Mouse (Mus musculus): ENCODE results near the gene Vps52. TPM values are rescaled to one million over a fixed set of nuclear protein-coding genes. Genes with fewer than 3 reads are reported as not detected.
A peak's percentile ranks its signal among the peaks of the same experiment; 100 is the strongest.

The Vps52 gene
- polyA plus RNA-seq, 1 experiment from 2014 or later = 49.1 TPM

- Histone ChIP-seq H3K27ac (ENCODE audit: low read depth, low read length) (no peak overlapping the region), H3K4me3 (ENCODE audit: low read depth, low read length) (no peak overlapping the region), H3K9ac (ENCODE audit: low read depth, low read length) (no peak overlapping the region), H3K9me3 (ENCODE audit: control insufficient read depth, low read length) (no peaks in the 10 kb centered on the region), H3K4me1 (replicated peaks; ENCODE audit: control insufficient read depth, insufficient read depth, low read length) (no peaks in the 10 kb centered on the region), H3K36me3 (ENCODE audit: control insufficient read depth, insufficient read depth, low read length) (peaks cover 41% of the 10 kb centered on the region), H3K27me3 (replicated peaks; ENCODE audit: control insufficient read depth, insufficient read depth, low read length) (no peaks in the 10 kb centered on the region), H3K4me2 (no peak overlapping the region)
- no peak for ATAC-seq (replicated peaks; ENCODE audit: low FRiP score)
- 90% methylated on average over 7 of the region's 7 CpGs for WGBS
- DNase-seq (ENCODE audit: low spot score) = no peak
Measured at GRCm38 (mm10) chr17:33962876-33963275, 7.3 kb downstream of the Vps52 start.

DNA sequence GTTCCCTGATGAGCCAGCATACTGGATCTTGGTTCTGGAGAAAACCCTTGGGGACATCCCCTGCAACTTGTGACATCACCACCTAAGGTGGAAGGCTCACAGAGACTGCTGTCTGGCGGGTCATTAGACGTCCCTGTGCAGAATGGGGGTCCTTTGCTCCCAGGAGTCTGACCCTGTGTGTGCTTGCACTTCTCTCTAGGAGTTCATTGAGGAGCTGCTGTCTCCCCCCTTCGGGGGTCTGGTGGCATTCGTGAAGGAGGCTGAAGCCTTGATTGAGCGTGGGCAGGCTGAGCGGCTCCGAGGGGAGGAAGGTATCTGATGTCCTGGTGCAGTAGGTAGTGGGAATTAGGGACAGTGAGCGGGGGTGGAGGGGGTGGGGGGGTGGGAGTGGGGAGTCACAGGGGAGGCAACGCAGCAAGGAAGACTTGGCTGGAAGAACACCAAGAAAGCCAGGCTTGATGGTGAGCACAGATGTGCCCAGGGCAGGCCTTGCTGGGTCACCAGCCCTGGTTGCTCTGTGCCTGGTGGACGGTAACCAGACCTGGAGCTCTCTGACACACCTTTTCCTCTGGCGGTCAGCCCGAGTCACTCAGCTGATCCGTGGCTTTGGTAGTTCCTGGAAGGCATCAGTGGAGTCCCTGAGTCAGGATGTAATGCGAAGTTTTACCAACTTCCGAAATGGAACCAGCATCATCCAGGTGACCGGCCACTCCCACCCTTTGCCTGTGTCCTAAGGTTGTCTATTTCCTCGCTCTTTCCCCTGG lies 9.7 kb downstream of the Vps52 start:
- ATAC-seq (replicated peaks; ENCODE audit: low FRiP score) = no peak
- H3K27me3 ChIP-seq (replicated peaks; ENCODE audit: control insufficient read depth, insufficient read depth, low read length) = no peaks in the 10 kb centered on the region
- H3K9ac ChIP-seq (ENCODE audit: low read depth, low read length) = no peak overlapping the region
- H3K9me3 ChIP-seq (ENCODE audit: control insufficient read depth, low read length) = no peaks in the 10 kb centered on the region
- no peak overlapping the region for H3K4me3 ChIP-seq (ENCODE audit: low read depth, low read length)
- peaks cover 24% of the 10 kb centered on the region; the same call in 1 of the 2 replicates for H3K36me3 ChIP-seq (ENCODE audit: control insufficient read depth, insufficient read depth, low read length)
- no peak overlapping the region for H3K27ac ChIP-seq (ENCODE audit: low read depth, low read length)
- H3K4me2 ChIP-seq = no peak overlapping the region
- H3K4me1 ChIP-seq (replicated peaks; ENCODE audit: control insufficient read depth, insufficient read depth, low read length) = no peaks in the 10 kb centered on the region
- WGBS = 90% methylated on average over 17 of the region's 17 CpGs
- no peak for DNase-seq (ENCODE audit: low spot score)

DNA sequence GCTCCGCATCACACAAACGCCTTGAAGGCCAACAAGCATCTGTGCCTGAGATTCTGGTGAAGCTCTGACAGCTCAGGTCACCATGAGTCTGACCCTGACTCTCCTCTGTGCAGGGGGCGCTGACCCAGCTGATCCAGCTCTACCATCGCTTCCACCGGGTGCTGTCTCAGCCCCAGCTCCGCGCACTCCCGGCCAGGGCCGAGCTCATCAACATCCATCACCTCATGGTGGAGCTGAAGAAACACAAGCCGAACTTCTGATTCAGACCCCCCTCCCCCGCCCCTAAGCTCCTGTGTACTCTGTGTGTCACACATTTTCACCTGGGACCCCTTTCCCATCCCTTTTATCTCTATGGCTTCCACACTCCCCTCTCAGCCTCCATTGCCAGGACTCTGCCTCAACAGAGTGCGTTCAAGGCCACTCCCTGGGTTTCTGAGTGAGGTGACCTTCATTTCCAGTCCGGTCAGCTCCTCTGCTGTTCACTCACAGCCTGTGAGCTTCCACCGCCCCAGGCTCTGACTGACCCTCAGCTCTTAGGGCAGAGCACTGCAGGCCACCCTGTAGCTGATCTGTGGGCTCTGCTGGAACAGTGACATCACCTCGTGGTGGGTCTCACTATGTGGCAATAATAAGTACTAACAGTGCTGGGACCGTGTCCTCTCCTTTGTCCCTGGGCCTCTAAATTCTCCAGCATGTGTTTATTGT lies 10.4 kb downstream of the Vps52 start:
- H3K36me3 ChIP-seq (ENCODE audit: control insufficient read depth, insufficient read depth, low read length) = peaks cover 19% of the 10 kb centered on the region; the same call in 1 of the 2 replicates
- WGBS = 87% methylated on average over 16 of the region's 16 CpGs
- no peak for DNase-seq (ENCODE audit: low spot score)

GRCm38 (mm10) chr17:33968489-33968888 lies 12.9 kb downstream of the Vps52 start:
- H3K4me1 ChIP-seq (replicated peaks; ENCODE audit: control insufficient read depth, insufficient read depth, low read length) = no peaks in the 10 kb centered on the region
- ATAC-seq (replicated peaks; ENCODE audit: low FRiP score) (peak; percentile 70), DNase-seq (ENCODE audit: low spot score) (peak; percentile 78)
- no peaks in the 10 kb centered on the region for H3K27me3 ChIP-seq (replicated peaks; ENCODE audit: control insufficient read depth, insufficient read depth, low read length)
- H3K4me2 ChIP-seq = peak overlapping the region; percentile 28
- no peak overlapping the region for H3K9ac ChIP-seq (ENCODE audit: low read depth, low read length)
- H3K4me3 ChIP-seq (ENCODE audit: low read depth, low read length) = no peak overlapping the region
- WGBS = 2% methylated on average over 9 of the region's 9 CpGs
- peaks cover 9% of the 10 kb centered on the region; the same call in 1 of the 2 replicates for H3K36me3 ChIP-seq (ENCODE audit: control insufficient read depth, insufficient read depth, low read length)
- no peaks in the 10 kb centered on the region for H3K9me3 ChIP-seq (ENCODE audit: control insufficient read depth, low read length)
- H3K27ac ChIP-seq (ENCODE audit: low read depth, low read length) = no peak overlapping the region

More for the DNA sequence above, 10.4 kb downstream of the Vps52 start:
- no peak for ATAC-seq (replicated peaks; ENCODE audit: low FRiP score)
- Histone ChIP-seq H3K9ac (ENCODE audit: low read depth, low read length) (no peak overlapping the region), H3K4me1 (replicated peaks; ENCODE audit: control insufficient read depth, insufficient read depth, low read length) (no peaks in the 10 kb centered on the region), H3K27ac (ENCODE audit: low read depth, low read length) (no peak overlapping the region), H3K27me3 (replicated peaks; ENCODE audit: control insufficient read depth, insufficient read depth, low read length) (no peaks in the 10 kb centered on the region), H3K9me3 (ENCODE audit: control insufficient read depth, low read length) (no peaks in the 10 kb centered on the region), H3K4me3 (ENCODE audit: low read depth, low read length) (no peak overlapping the region), H3K4me2 (no peak overlapping the region)

GRCm38 (mm10) chr17:33968927-33969326 lies 13.3 kb downstream of the Vps52 start:
- no peaks in the 10 kb centered on the region for H3K4me1 ChIP-seq (replicated peaks; ENCODE audit: control insufficient read depth, insufficient read depth, low read length)
- H3K36me3 ChIP-seq (ENCODE audit: control insufficient read depth, insufficient read depth, low read length) = peaks cover 6% of the 10 kb centered on the region; the same call in 1 of the 2 replicates
- H3K4me3 ChIP-seq (ENCODE audit: low read depth, low read length) = no peak overlapping the region
- no peak overlapping the region for H3K9ac ChIP-seq (ENCODE audit: low read depth, low read length)
- WGBS = 29% methylated on average over 5 of the region's 5 CpGs
- no peak for DNase-seq (ENCODE audit: low spot score)
- H3K27me3 ChIP-seq (replicated peaks; ENCODE audit: control insufficient read depth, insufficient read depth, low read length) = no peaks in the 10 kb centered on the region
- H3K9me3 ChIP-seq (ENCODE audit: control insufficient read depth, low read length) = no peaks in the 10 kb centered on the region
- ATAC-seq (replicated peaks; ENCODE audit: low FRiP score) = peak; percentile 69
- no peak overlapping the region for H3K27ac ChIP-seq (ENCODE audit: low read depth, low read length)
- H3K4me2 ChIP-seq = peak overlapping the region; percentile 28

- Histone ChIP-seq H3K4me3 (ENCODE audit: low read depth, low read length) (no peak overlapping the region), H3K27me3 (replicated peaks; ENCODE audit: control insufficient read depth, insufficient read depth, low read length) (no peaks in the 10 kb centered on the region), H3K36me3 (ENCODE audit: control insufficient read depth, insufficient read depth, low read length) (peaks cover 5% of the 10 kb centered on the region; the same call in 1 of the 2 replicates), H3K9ac (ENCODE audit: low read depth, low read length) (no peak overlapping the region), H3K4me2 (no peak overlapping the region), H3K27ac (ENCODE audit: low read depth, low read length) (no peak overlapping the region), H3K4me1 (replicated peaks; ENCODE audit: control insufficient read depth, insufficient read depth, low read length) (no peaks in the 10 kb centered on the region), H3K9me3 (ENCODE audit: control insufficient read depth, low read length) (no peaks in the 10 kb centered on the region)
- DNase-seq (ENCODE audit: low spot score) (no peak), ATAC-seq (replicated peaks; ENCODE audit: low FRiP score) (no peak)
- 68% methylated on average over 4 of the region's 4 CpGs for WGBS
Measured at GRCm38 (mm10) chr17:33969394-33969793, 13.8 kb downstream of the Vps52 start.

DNA sequence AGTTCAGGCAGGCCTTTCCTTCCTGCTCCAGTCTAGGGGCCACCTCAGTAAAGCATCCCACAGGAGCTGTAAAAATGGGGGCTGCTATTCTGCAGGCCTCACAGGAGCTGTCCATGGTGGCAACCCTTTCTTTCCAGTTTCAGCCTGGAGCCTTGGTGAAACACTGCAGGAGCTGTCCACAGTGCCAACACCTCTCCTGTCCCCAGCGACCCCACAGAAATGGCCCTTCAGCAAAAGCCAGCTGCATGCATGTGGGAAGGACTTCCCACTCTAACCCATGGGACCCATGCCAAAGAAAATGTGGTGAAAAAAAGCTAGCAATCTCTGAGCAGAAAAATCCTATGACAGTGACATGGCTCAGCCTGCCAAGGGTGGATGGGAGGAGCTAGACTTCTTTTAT lies 17.1 kb downstream of the Vps52 start:
- Histone ChIP-seq H3K27ac (ENCODE audit: low read depth, low read length) (no peak overlapping the region), H3K27me3 (replicated peaks; ENCODE audit: control insufficient read depth, insufficient read depth, low read length) (peaks cover 2% of the 10 kb centered on the region), H3K4me3 (ENCODE audit: low read depth, low read length) (no peak overlapping the region), H3K4me1 (replicated peaks; ENCODE audit: control insufficient read depth, insufficient read depth, low read length) (peaks cover under 1% of the 10 kb centered on the region; the same call in 1 of the 2 replicates), H3K4me2 (no peak overlapping the region), H3K36me3 (ENCODE audit: control insufficient read depth, insufficient read depth, low read length) (no peaks in the 10 kb centered on the region), H3K9me3 (ENCODE audit: control insufficient read depth, low read length) (no peaks in the 10 kb centered on the region), H3K9ac (ENCODE audit: low read depth, low read length) (no peak overlapping the region)
- 6% methylated on average over 1 of the region's 1 CpGs for WGBS
- no peak for DNase-seq (ENCODE audit: low spot score)
- ATAC-seq (replicated peaks; ENCODE audit: low FRiP score) = no peak

DNA sequence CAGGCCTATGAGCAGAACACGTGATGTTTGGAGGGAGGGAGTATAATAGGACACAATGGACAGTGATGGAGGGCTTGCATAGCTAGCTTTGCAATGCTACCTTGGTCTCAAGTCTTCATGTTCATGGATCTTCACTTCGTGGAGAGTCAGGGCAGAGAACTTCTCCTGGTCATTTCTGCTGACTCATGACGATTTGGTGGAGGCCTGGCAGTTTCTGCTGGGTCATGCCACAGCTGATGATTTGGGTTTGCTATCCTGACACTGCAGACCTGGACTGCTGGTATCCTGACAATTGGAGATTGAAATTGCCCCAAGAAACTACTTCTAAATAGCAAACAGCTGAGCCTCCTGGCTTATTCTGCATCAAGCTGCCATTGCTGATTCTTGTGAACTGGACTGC lies 18.0 kb downstream of the Vps52 start:
- no peaks in the 10 kb centered on the region for H3K9me3 ChIP-seq (ENCODE audit: control insufficient read depth, low read length)
- no peak for ATAC-seq (replicated peaks; ENCODE audit: low FRiP score)

More for the DNA sequence above, 18.0 kb downstream of the Vps52 start:
- WGBS = 57% methylated on average over 3 of the region's 3 CpGs
- Histone ChIP-seq H3K9ac (ENCODE audit: low read depth, low read length) (no peak overlapping the region), H3K4me3 (ENCODE audit: low read depth, low read length) (no peak overlapping the region), H3K4me2 (no peak overlapping the region), H3K36me3 (ENCODE audit: control insufficient read depth, insufficient read depth, low read length) (no peaks in the 10 kb centered on the region), H3K4me1 (replicated peaks; ENCODE audit: control insufficient read depth, insufficient read depth, low read length) (peaks cover 4% of the 10 kb centered on the region; the same call in 1 of the 2 replicates), H3K27me3 (replicated peaks; ENCODE audit: control insufficient read depth, insufficient read depth, low read length) (peaks cover 11% of the 10 kb centered on the region), H3K27ac (ENCODE audit: low read depth, low read length) (no peak overlapping the region)
- no peak for DNase-seq (ENCODE audit: low spot score)
